Mouse (Mus musculus): ENCODE results near the gene Foxp1.

DNA sequence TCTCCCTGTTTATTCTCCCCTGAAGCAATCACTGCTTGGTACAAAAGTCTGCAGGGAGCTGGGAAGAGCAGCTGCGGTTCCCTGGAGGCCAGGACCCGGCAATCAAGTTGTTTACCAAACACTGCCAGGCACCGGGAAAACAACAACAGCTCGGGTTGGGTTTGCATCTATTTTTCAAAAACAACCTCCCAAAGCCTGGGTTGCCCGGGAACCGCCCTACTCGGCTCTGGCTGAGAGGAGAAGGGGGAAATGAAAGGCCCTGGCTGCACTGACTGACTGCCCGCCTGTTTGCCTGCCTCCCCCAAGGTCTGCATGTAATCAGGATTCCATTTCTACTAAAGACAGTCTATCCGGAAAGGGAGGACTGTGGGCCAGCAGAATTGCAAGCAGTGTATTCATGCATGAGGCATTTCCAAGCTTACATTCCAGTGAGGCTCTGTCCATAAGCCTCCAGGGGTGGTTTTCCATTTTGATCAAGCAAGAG, 82.6 kb downstream of the Foxp1 start:
- no peak for TF ChIP-seq CTCF (IDR thresholded peaks at IDR 0.05; ENCODE audit: borderline replicate concordance, control insufficient read depth, extremely low read depth, insufficient read depth, low read length, poor library complexity)
- TF ChIP-seq POLR2A (IDR thresholded peaks at IDR 0.05; ENCODE audit: control insufficient read depth, extremely low read depth, insufficient read depth, low read length, poor library complexity): no peak
